Mouse (Mus musculus) kidney, adult 2 months (tissue): Measurements from ENCODE around the gene Tnfrsf18.

Experiments used
- CTCF ChIP-seq: fragments of 200-500 bp; conservative IDR thresholded peaks from 2 replicates; pipeline ENCODE4 v1.5.1; 2011; ENCODE audit warnings: low read depth, mild to moderate bottlenecking, control low read depth, low read length, moderate library complexity, mixed read lengths; ENCODE audit not compliant: insufficient read depth, insufficient read length
- POLR2A ChIP-seq: fragments of 200-500 bp; IDR thresholded peaks from one replicate; pipeline ENCODE4 v1.6.1; 2011; ENCODE audit warnings: low read depth, low read length, control low read depth

DNA sequence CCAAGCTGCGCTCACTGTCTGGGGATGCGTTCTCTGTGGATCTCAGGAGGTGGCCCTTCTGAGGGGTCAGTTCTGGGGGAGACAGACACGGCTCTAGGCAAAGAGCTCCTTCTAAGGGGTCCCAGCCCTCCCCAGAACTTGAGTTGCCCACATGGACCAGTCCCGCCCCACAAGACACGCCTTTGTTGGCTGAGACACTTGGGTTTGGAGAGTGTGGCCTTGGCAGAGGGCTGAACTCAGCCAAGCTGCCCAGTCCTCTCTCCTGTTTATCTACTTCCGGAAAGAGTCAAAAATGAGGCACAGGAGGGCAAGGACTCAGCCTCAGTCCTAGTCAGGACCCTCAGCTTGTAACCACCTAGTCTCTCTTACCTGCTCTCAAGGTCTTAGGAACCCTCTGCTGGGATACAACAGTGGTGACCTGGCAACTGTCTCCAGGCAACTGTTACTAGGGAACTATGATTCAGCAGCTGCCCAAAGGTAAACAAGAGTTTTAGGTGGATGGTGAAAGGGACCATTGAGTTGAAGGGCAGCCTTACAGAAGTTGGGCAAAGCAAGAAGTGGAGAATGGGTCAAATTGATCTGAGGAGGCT lies 24.5 kb downstream of the Tnfrsf18 start:
- no peak for TF ChIP-seq CTCF
- TF ChIP-seq POLR2A: no peak
